Mouse (Mus musculus) heart, embryonic 10.5 days (tissue): ENCODE results near the gene Trim28. TPM values are rescaled to one million over a fixed set of nuclear protein-coding genes. Genes with fewer than 3 reads are reported as not detected.

ENCODE experiments used
- DNase-seq: peaks from one replicate; pipeline ENCODE4 v3.0.0-alpha.2; 2017; ENCODE audit warnings: low spot score
- H3K27ac ChIP-seq: fragments of 300-500 bp; sonication (generic); 2 replicates; pipeline ENCODE4 v1.5.1; 2016; ENCODE audit warnings: mild to moderate bottlenecking
- H3K27me3 ChIP-seq: fragments of 300-500 bp; sonication (generic); 2 replicates; pipeline ENCODE4 v1.6.1; 2016; ENCODE audit warnings: mild to moderate bottlenecking; ENCODE audit not compliant: poor library complexity, insufficient read depth, severe bottlenecking
- H3K36me3 ChIP-seq: fragments of 300-500 bp; sonication (generic); 2 replicates; pipeline ENCODE4 v1.6.1; 2016; ENCODE audit warnings: mild to moderate bottlenecking, moderate library complexity
- H3K4me1 ChIP-seq: fragments of 300-500 bp; sonication (generic); 2 replicates; pipeline ENCODE4 v1.6.1; 2016; ENCODE audit warnings: mild to moderate bottlenecking
- H3K4me3 ChIP-seq: fragments of 300-500 bp; sonication (generic); 2 replicates; pipeline ENCODE4 v1.5.1; 2016; ENCODE audit warnings: mild to moderate bottlenecking, moderate library complexity
- H3K9me3 ChIP-seq: fragments of 300-500 bp; sonication (generic); 2 replicates; pipeline ENCODE4 v1.6.1; 2016; ENCODE audit warnings: mild to moderate bottlenecking, moderate library complexity
- WGBS: fragments of 180-500 bp; shearing (Covaris S2); methylation state at CpG from one replicate; pipeline ENCODE4 v1.1.7; 2016; 5-methylcytosine and 5-hydroxymethylcytosine counted together
- polyA plus RNA-seq: library from polyadenylated mRNA; unstranded; fragments of >200 nt; fragmentation: Nextera tagmentation; extraction: Ambion mirVana; gene quantifications from 2 replicates; pipeline ENCODE4 v1.2.1, GENCODE M21; 2016

The Trim28 gene
- polyA plus RNA-seq, 1 experiment from 2014 or later = 367 TPM

DNA sequence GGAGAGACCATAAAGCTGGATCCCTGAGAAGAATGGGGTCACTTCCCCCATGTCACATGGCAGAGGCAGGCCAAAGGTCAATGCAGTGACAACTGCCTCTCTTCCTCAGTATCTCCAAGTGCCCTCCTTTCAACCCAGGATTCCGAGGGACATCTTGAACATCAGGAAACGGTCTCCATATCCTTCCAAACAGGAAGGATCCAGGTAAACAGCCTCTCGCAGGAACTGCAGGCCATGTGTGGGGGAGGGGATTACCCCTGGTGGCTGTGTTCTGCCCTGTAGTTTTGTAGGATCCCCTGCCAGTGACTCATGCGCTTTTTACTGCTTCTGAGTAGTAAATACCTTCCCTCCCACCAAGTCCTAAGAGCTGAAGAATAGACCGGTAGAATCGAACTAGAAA lies 19.1 kb upstream of the Trim28 start:
- Histone ChIP-seq H3K27me3 (no peaks in the 10 kb centered on the region), H3K4me3 (no peak overlapping the region), H3K36me3 (peaks cover 8% of the 10 kb centered on the region), H3K27ac (0 out of 2 replicates have a peak overlapping the region, but pooled peaks have one; percentile 92), H3K9me3 (no peaks in the 10 kb centered on the region), H3K4me1 (peaks cover 23% of the 10 kb centered on the region)
- WGBS = 66% methylated on average over 6 of the region's 6 CpGs
- no peak for DNase-seq

DNA sequence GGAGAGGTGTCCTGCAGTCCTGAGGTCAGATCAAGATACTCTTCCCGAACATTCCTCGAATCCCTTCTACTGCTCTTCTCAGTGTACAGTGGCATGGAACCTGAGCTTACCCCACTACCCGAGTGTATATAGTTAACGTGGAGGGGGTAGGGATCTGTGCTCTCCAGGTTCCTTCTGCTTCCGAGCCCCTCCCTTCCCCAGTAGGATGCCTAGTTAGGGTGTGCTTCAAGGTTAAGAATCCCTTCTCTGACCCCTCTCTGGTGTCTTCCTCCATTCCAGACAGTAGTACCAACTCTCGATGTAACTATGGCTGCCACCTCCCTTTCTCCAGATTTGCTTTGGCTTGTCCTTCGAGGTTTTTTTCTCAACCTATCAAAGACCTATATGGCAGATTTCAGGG lies 18.6 kb upstream of the Trim28 start:
- 92% methylated on average over 7 of the region's 7 CpGs for WGBS
- H3K4me1 ChIP-seq = peaks cover 23% of the 10 kb centered on the region
- no peaks in the 10 kb centered on the region for H3K27me3 ChIP-seq
- H3K9me3 ChIP-seq = no peaks in the 10 kb centered on the region
- no peak overlapping the region for H3K4me3 ChIP-seq
- DNase-seq = no peak
- peaks cover 8% of the 10 kb centered on the region for H3K36me3 ChIP-seq
- H3K27ac ChIP-seq = no peak overlapping the region

DNA sequence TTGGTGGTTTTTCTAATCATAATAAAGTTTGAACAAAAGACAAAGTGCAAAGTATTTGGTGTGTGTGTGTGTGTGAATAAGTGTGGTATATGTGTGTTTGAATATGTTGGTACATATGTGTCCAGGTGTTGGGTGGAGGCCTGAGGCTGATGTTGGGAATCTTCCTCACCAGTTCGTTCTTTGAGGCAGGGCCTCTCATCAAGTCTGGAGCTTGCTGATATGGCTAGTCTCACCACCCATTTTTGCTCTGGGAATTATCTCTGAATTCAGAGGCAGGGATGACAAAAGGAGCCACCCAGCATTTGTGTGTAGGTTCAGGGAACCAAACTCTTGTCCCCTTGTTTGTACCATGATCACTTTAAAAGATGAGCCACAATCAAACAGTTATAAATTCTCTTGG lies 13.2 kb upstream of the Trim28 start:
- WGBS = 69% methylated on average over 1 of the region's 1 CpGs
- Histone ChIP-seq H3K36me3 (peaks cover 8% of the 10 kb centered on the region), H3K4me3 (no peak overlapping the region), H3K9me3 (no peaks in the 10 kb centered on the region), H3K27ac (no peak overlapping the region), H3K27me3 (no peaks in the 10 kb centered on the region), H3K4me1 (no peaks in the 10 kb centered on the region)
- no peak for DNase-seq

DNA sequence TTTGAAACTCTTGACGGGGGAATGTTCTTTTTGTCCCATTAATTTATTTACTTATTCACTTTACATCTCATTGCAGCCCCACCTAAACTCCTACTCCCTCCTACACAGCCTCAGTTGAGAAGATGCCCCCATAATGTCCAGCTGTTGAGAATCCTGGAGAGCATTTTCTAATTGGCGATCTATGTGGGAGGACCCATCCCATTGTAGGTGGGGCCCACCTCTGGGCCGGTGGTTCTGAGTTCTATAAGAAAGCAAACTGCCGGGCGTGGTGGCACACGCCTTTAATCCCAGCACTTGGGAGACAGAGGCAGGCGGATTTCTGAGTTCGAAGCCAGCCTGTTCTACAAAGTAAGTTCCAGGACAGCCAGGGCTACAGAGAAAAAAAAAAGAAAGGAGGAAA lies 12.0 kb upstream of the Trim28 start:
- Histone ChIP-seq H3K36me3 (peaks cover 8% of the 10 kb centered on the region), H3K9me3 (no peaks in the 10 kb centered on the region), H3K27ac (no peak overlapping the region), H3K27me3 (no peaks in the 10 kb centered on the region), H3K4me1 (no peaks in the 10 kb centered on the region), H3K4me3 (no peak overlapping the region)
- 85% methylated on average over 8 of the region's 8 CpGs for WGBS
- DNase-seq = no peak

DNA sequence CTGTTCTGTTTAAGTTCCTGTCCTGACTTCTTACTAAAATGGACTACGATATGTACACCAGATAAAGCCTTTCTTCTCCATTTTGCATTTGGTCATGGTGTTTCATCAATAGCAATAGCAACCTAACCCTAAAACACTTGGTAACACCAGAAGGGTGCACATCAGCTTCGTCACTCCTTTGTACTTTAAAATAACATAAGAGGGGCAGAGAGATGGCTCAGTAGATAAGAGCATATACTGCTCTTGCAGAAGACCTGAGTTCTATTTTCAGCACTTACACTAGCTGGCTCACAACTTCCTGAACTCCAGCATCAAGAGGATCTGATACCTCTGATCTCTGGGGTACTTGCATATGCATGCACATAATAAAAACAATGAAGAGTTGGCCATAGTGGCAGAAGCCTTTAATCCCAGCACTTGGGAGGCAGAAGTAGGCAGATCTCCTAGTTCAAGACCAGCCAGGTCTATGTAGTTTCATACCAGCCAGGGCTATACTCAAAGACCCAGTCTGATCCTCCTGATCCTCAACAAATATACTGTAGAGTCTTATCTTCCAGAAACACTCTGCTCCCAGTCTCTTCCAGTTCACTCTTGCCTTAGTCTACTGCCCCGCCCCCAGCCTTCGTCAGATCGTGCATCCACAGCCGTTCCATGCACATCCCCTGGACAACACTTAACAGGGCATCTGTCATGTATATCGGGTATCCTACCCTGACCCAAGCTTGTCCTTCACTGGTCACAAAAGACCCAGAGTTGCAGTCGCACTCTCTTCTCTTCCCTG lies 11.3 kb upstream of the Trim28 start:
- 75% methylated on average over 8 of the region's 8 CpGs for WGBS
- no peak overlapping the region for H3K4me3 ChIP-seq

DNA sequence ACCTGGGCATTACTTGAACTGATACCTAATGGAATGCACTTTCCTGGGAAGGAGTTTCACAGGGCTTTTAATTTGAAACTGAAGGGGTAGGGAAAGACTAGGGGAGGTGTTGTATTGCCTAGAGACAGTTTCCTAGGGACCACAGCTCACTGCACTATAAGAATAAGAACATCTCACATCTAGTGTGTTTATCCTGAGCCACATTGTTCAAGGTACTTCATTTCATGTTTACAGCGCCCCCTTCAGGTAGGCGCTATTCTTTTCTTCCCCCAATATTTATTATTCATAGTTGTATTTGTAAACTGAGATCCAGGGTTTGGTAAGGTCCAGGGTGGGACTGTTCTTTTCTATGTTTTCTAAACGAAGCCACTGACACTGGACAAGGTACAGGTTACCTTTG lies 6.7 kb upstream of the Trim28 start:
- Histone ChIP-seq H3K9me3 (no peaks in the 10 kb centered on the region), H3K4me3 (no peak overlapping the region), H3K36me3 (no peaks in the 10 kb centered on the region), H3K27ac (no peak overlapping the region), H3K27me3 (no peaks in the 10 kb centered on the region), H3K4me1 (no peaks in the 10 kb centered on the region)
- DNase-seq = no peak
- WGBS = 6% methylated on average over 3 of the region's 3 CpGs

More for the DNA sequence above, 11.3 kb upstream of the Trim28 start:
- H3K4me1 ChIP-seq = no peaks in the 10 kb centered on the region
- H3K9me3 ChIP-seq = no peaks in the 10 kb centered on the region
- H3K36me3 ChIP-seq = peaks cover 4% of the 10 kb centered on the region; the same call in 1 of the 2 replicates
- H3K27ac ChIP-seq = no peak overlapping the region
- no peaks in the 10 kb centered on the region for H3K27me3 ChIP-seq
- DNase-seq = no peak

DNA sequence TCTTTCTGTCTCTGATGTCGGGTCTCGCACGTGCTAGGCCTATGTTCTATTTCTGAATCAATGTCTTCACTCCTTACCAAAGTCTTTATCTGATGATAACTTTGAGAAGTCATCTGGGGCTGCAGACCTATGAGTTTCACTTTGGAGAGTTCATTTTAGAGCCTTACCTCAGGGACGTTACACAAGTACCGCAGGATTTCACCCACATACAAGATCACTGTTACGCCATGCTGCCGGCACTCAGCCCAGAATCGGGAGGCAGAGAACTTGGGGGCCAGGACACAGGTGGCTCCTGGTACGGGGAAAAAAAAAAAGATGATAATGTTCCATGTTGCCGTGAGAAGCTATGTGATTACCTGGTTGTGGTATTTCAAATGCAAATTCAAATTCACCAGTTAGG lies 5.8 kb upstream of the Trim28 start:
- H3K36me3 ChIP-seq = no peaks in the 10 kb centered on the region
- no peaks in the 10 kb centered on the region for H3K9me3 ChIP-seq
- H3K4me3 ChIP-seq = no peak overlapping the region
- WGBS = 79% methylated on average over 10 of the region's 10 CpGs
- H3K27me3 ChIP-seq = no peaks in the 10 kb centered on the region
- no peaks in the 10 kb centered on the region for H3K4me1 ChIP-seq
- no peak for DNase-seq
- no peak overlapping the region for H3K27ac ChIP-seq

DNA sequence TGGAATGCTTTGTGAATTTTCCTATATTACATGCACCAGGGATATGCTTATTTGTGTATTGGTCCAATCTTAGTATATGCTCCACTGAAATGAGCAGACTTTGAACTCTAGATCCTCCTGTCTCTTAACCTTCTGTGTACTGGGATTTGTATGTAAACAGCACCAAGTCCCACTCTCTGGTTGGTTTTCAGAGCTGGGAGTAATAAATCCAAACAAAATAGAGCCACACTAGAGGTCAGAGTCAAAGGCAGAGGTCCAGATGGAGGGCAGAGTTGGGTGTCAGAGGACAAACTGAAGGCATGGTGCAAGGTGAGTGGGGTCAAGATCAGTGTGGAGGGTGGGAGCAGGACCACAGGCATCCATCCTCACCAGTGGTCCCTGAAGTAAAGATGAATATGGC lies 3.1 kb upstream of the Trim28 start:
- no peak for DNase-seq
- H3K27me3 ChIP-seq = no peaks in the 10 kb centered on the region
- no peaks in the 10 kb centered on the region for H3K9me3 ChIP-seq
- no peak overlapping the region for H3K27ac ChIP-seq
- no peak overlapping the region for H3K4me3 ChIP-seq
- no peaks in the 10 kb centered on the region for H3K4me1 ChIP-seq
- H3K36me3 ChIP-seq = no peaks in the 10 kb centered on the region

DNA sequence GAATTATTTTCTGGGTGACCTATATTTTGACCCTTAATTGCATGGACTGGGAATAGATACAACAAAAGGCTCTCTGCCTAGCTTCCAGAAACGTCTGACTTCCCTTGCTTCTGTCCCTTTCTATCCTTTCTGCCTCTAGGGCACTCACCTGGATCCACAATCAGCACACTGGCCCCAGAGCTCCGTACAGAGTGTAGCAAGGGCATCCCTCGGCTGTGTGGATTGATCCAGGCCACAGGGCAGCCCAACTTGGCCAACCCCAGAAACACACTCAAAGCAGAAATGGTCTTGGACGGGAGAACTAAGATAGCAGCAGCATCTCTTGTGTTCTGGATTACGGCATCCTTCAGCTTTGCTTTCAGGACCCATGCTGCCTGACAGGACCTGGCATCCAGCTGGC lies 1.7 kb upstream of the Trim28 start:
- no peaks in the 10 kb centered on the region for H3K9me3 ChIP-seq
- H3K27ac ChIP-seq = no peak overlapping the region
- H3K27me3 ChIP-seq = no peaks in the 10 kb centered on the region
- DNase-seq = no peak
- H3K4me1 ChIP-seq = no peaks in the 10 kb centered on the region
- no peaks in the 10 kb centered on the region for H3K36me3 ChIP-seq
- H3K4me3 ChIP-seq = no peak overlapping the region
- 68% methylated on average over 5 of the region's 5 CpGs for WGBS

DNA sequence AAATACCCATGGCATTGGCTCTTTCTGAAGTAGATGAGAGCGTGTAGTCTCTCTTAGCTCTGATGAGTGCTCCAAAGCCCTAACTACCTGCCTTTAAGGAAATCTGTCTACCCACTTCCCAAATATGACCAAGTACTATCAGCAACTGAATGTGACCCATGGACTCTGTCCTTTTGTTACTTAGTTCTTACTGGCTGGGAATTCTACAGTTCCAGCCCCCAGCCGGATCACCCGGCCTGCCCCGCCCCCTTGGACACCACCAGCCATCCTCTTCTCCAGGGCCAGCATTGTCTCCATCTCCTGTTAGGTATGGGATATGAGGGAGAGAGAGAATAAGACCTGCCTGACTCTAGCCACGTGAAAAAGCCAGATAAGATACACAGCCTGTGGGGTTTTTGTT lies 861 bp upstream of the Trim28 start, which contains the start of gene Slc27a5:
Slc27a5 (minus strand) TSS at position 140 of the 400 bp plus-strand sequence.
- no peak for DNase-seq
- H3K36me3 ChIP-seq = no peaks in the 10 kb centered on the region
- no peak within 1 kb of the TSS for H3K27ac ChIP-seq
- no peaks in the 10 kb centered on the region for H3K4me1 ChIP-seq
- no peak within 1 kb of the TSS for H3K4me3 ChIP-seq
- WGBS = 74% methylated on average over 5 of the region's 5 CpGs
- no peaks in the 10 kb centered on the region for H3K9me3 ChIP-seq
- no peaks in the 10 kb centered on the region for H3K27me3 ChIP-seq

DNA sequence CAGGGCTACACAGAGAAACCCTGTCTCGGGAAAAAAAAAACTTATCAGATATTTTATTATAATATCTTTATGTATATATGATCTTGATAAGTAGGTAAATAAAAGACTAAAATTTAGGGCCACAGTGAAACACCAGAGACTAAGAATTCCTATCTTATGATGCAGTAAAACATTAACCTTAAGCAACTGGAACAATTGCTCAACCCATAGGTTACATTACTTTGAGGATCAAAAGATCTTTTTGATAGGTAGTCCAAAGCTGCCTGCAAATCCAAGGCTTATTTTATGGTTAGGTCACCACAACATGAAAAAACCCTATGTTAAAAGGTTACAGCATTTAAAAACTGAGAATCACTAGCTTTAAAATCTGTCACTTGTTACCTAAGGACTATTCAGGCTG lies 2.7 kb downstream of the Trim28 start:
- Histone ChIP-seq H3K27ac (no peak overlapping the region), H3K27me3 (peaks cover 7% of the 10 kb centered on the region)

DNA sequence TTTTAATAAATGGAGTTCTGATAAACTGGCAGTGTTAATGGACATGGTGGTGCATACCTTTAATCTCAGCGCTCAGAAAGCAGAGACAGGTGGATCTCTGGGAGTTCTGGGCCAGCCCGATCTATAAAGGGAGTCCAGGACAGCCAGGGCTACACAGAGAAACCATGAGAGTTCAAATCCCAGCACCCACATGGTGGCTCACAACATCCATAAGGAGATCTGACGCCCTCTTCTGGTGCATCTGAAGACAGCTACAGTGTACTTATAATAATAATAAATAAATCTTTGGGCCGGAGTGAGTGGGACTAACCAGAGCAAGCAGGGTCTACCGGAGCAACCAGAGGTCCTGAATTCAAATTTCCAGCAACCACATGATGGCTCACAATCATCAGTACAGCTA lies 4.5 kb downstream of the Trim28 start:
- Histone ChIP-seq H3K36me3 (peaks cover 33% of the 10 kb centered on the region), H3K9me3 (no peaks in the 10 kb centered on the region), H3K4me3 (no peak overlapping the region), H3K27me3 (peaks cover 25% of the 10 kb centered on the region), H3K27ac (no peak overlapping the region), H3K4me1 (peaks cover 12% of the 10 kb centered on the region)
- DNase-seq = no peak
- 69% methylated on average over 5 of the region's 5 CpGs for WGBS

More for the DNA sequence above, 2.7 kb downstream of the Trim28 start:
- no peak for DNase-seq
- Histone ChIP-seq H3K4me3 (no peak overlapping the region), H3K4me1 (no peaks in the 10 kb centered on the region), H3K36me3 (peaks cover 19% of the 10 kb centered on the region), H3K9me3 (no peaks in the 10 kb centered on the region)
- WGBS = 70% methylated on average over 1 of the region's 1 CpGs

DNA sequence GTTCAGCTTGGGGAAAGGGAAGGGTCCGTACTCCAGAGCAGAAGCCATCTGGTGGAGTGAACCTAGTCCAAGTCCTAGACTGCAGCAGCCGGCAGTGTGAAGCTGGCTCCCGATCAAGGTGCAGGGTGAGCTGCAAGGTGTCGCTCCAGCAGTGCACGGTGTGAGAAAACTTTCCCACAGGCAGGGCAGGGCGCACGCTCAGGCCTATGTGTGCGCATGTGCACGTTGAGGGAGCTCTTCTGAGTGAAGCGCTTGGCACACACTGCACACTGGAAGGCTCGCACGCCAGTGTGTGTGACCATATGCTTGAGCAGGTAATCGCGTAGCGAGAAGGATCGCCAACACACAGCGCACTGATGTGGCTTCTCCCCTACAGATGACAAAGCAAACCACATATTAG lies 7.1 kb downstream of the Trim28 start:
- peaks cover 33% of the 10 kb centered on the region for H3K36me3 ChIP-seq
- no peak overlapping the region for H3K27ac ChIP-seq
- H3K4me3 ChIP-seq = no peak overlapping the region
- H3K9me3 ChIP-seq = peaks cover 3% of the 10 kb centered on the region; the same call in 1 of the 2 replicates
- H3K4me1 ChIP-seq = peaks cover 18% of the 10 kb centered on the region
- 83% methylated on average over 17 of the region's 17 CpGs for WGBS
- H3K27me3 ChIP-seq = peaks cover 27% of the 10 kb centered on the region
- no peak for DNase-seq

DNA sequence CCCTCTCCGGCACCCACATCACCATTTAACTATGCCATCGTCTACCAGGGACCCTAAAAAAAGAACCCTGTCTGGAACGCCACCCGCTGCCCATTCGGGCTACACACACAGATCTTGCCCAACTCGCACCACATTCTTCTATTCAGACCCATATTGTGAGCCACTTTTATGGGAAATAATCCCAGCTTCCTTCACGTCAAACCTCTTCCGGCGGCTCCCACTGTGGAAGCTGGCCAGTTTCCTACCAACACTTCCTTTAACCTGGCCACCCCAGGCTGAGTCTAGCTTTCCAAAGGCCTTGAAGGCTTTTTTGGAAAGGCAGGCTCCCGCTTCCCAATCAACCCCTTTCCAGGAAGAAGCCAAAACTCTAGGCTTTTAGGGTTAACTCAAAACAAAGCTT lies 7.6 kb downstream of the Trim28 start:
- no peak for DNase-seq
- peaks cover 3% of the 10 kb centered on the region; the same call in 1 of the 2 replicates for H3K9me3 ChIP-seq
- H3K36me3 ChIP-seq = peaks cover 33% of the 10 kb centered on the region
- H3K4me1 ChIP-seq = peaks cover 18% of the 10 kb centered on the region
- 79% methylated on average over 10 of the region's 10 CpGs for whole genome bisulfite sequencing
- peaks cover 27% of the 10 kb centered on the region for H3K27me3 ChIP-seq
- H3K4me3 ChIP-seq = no peak overlapping the region
- no peak overlapping the region for H3K27ac ChIP-seq
